Mouse (Mus musculus) kidney, embryonic 16.5 days (tissue): ENCODE measurements around the gene Atg16l2. TPM values are rescaled to one million over a fixed set of nuclear protein-coding genes. Genes with fewer than 3 reads are reported as not detected.

ENCODE experiments used
- ATAC-seq: fragments of 200-750 bp; cut with Nextera tagmentation; 2 replicates; pipeline ENCODE4 v1.8.0; 2017; ENCODE audit warnings: moderate TSS enrichment; ENCODE audit not compliant: low FRiP score, low TSS enrichment
- H3K27ac ChIP-seq: fragments of 300-500 bp; sonication (generic); 2 replicates; pipeline ENCODE4 v1.5.1; 2014; ENCODE audit warnings: low read length
- H3K27me3 ChIP-seq: fragments of 300-500 bp; sonication (generic); 2 replicates; pipeline ENCODE4 v1.6.1; 2014; ENCODE audit warnings: low read length, control low read depth, mixed read lengths; ENCODE audit not compliant: insufficient read depth
- H3K36me3 ChIP-seq: fragments of 300-500 bp; sonication (generic); 2 replicates; pipeline ENCODE4 v1.6.1; 2014; ENCODE audit warnings: low read length, control low read depth, mixed read lengths; ENCODE audit not compliant: insufficient read depth
- H3K4me1 ChIP-seq: fragments of 300-500 bp; sonication (generic); 2 replicates; pipeline ENCODE4 v1.6.1; 2014; ENCODE audit warnings: low read length, control low read depth, mixed read lengths; ENCODE audit not compliant: insufficient read depth
- H3K4me2 ChIP-seq: fragments of 300-500 bp; sonication (generic); replicated peaks from 2 replicates; pipeline ENCODE4 v1.6.1; 2014; ENCODE audit warnings: low read depth, low read length
- H3K4me3 ChIP-seq: fragments of 300-500 bp; sonication (generic); 2 replicates; pipeline ENCODE4 v1.5.1; 2014; ENCODE audit warnings: mild to moderate bottlenecking, low read length
- H3K9ac ChIP-seq: fragments of 300-500 bp; sonication (generic); replicated peaks from 2 replicates; pipeline ENCODE4 v1.6.1; 2014; ENCODE audit warnings: low read length
- H3K9me3 ChIP-seq: fragments of 300-500 bp; sonication (generic); 2 replicates; pipeline ENCODE4 v1.6.1; 2016; ENCODE audit warnings: low read length, control low read depth
- WGBS: fragments of 180-500 bp; shearing (Covaris S2); extraction: QIAGEN DNeasy Blood & Tissue Kit; methylation state at CpG from one replicate; pipeline ENCODE4 v1.1.7; 2014; 5-methylcytosine and 5-hydroxymethylcytosine counted together
- polyA plus RNA-seq: library from polyadenylated mRNA; unstranded; fragments of >200 nt; fragmentation: Nextera tagmentation; extraction: Ambion mirVana; gene quantifications from 2 replicates; pipeline ENCODE4 v1.2.1, GENCODE M21; 2015

The Atg16l2 gene
- polyA plus RNA-seq, 1 experiment from 2014 or later, result 23.7 TPM

GRCm38 (mm10) chr7:101253071-101253470 lies 49.0 kb downstream of the Atg16l2 start:
- Histone ChIP-seq H3K27ac (no peak overlapping the region), H3K4me2 (no peak overlapping the region), H3K4me1 (no peaks in the 10 kb centered on the region), H3K36me3 (peaks cover 18% of the 10 kb centered on the region), H3K9me3 (no peaks in the 10 kb centered on the region), H3K9ac (no peak overlapping the region), H3K4me3 (no peak overlapping the region), H3K27me3 (no peaks in the 10 kb centered on the region)
- 56% methylated on average over 2 of the region's 2 CpGs for WGBS
- no peak for ATAC-seq

DNA sequence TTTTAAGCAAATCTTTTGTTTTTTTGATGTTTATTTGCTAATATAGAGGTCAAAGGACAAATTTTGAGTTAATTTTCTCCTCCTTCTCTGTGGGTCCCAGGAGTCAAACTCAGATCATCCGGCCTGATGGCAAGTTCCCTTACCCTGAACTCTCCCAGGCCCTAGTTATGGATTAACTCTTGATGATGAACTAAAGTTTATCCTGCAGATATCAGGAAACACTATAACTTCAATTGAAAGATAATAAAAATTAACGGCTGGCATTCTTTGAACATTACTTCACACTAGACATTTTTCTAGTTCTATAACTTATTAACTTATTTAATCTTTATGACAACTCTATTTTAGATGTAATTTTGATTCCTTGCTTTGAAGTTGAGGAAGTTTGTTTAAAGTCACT lies 52.9 kb downstream of the Atg16l2 start:
- WGBS, result 52% methylated on average over 2 of the region's 2 CpGs
- no peak overlapping the region for H3K4me3 ChIP-seq
- no peak for ATAC-seq

DNA sequence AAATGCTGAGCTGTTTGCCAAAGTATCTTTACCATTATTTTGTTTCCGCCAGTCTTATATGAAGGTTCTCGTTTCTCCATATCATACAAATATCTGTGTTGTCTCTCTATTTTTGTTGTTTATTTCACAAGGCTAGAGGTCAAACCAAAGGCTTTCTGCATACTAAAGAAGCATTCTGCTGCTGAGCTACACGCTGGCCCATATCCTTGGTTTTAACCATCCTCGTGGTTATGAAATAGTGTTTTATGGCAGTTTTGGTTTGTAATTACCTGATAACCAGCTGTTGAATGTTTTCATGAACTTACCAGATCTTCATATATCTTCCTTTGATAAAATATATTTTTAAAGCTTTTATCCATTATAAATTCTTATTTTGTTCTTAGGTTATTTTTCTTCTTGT lies 53.3 kb downstream of the Atg16l2 start:
- Histone ChIP-seq H3K27me3 (no peaks in the 10 kb centered on the region), H3K27ac (no peak overlapping the region), H3K4me3 (no peak overlapping the region), H3K36me3 (peaks cover 15% of the 10 kb centered on the region), H3K4me1 (no peaks in the 10 kb centered on the region), H3K4me2 (no peak overlapping the region), H3K9ac (no peak overlapping the region), H3K9me3 (no peaks in the 10 kb centered on the region)
- WGBS, result 85% methylated on average over 4 of the region's 4 CpGs
- ATAC-seq, result no peak

More for the DNA sequence above, 52.9 kb downstream of the Atg16l2 start:
- Histone ChIP-seq H3K9ac (no peak overlapping the region), H3K27me3 (no peaks in the 10 kb centered on the region), H3K36me3 (peaks cover 16% of the 10 kb centered on the region), H3K9me3 (no peaks in the 10 kb centered on the region), H3K27ac (no peak overlapping the region), H3K4me2 (no peak overlapping the region), H3K4me1 (no peaks in the 10 kb centered on the region)

- Histone ChIP-seq H3K9ac (no peak overlapping the region), H3K9me3 (no peaks in the 10 kb centered on the region), H3K36me3 (0 out of 2 replicates have a peak, but pooled peaks cover 4% of the 10 kb centered on the region), H3K4me3 (no peak overlapping the region), H3K27me3 (no peaks in the 10 kb centered on the region), H3K4me1 (no peaks in the 10 kb centered on the region), H3K27ac (no peak overlapping the region), H3K4me2 (no peak overlapping the region)
- 72% methylated on average over 8 of the region's 8 CpGs for WGBS
- ATAC-seq, result no peak
Measured at GRCm38 (mm10) chr7:101236712-101237473, 65.2 kb downstream of the Atg16l2 start.

DNA sequence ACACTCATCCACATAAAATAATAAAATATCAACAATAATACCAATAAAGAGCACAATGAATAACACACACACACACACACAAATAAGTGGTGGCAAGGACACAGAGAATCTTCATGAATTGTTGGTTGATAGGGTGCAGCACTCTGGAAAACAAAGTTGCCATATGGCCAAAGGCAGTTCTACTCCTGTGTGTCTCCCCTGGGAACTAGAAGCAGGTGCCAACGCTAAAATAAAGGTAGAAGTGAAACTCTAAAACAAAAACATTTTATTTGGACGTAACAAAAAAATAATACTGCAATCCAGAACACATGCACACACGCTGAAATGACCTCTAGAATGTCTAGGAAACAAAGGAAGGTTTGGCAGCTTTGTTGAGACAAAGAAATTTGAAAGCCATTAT lies 69.3 kb downstream of the Atg16l2 start:
- Histone ChIP-seq H3K4me1 (no peaks in the 10 kb centered on the region), H3K27me3 (no peaks in the 10 kb centered on the region), H3K4me3 (no peak overlapping the region), H3K4me2 (no peak overlapping the region), H3K9me3 (no peaks in the 10 kb centered on the region), H3K27ac (no peak overlapping the region), H3K9ac (no peak overlapping the region), H3K36me3 (no peaks in the 10 kb centered on the region)
- 88% methylated on average over 3 of the region's 3 CpGs for WGBS
- ATAC-seq, result no peak

- no peaks in the 10 kb centered on the region for H3K4me1 ChIP-seq
- H3K36me3 ChIP-seq, result no peaks in the 10 kb centered on the region
- H3K9me3 ChIP-seq, result no peaks in the 10 kb centered on the region
- no peak overlapping the region for H3K9ac ChIP-seq
- H3K4me2 ChIP-seq, result no peak overlapping the region
- no peak overlapping the region for H3K27ac ChIP-seq
- H3K27me3 ChIP-seq, result no peaks in the 10 kb centered on the region
- ATAC-seq, result no peak
- 54% methylated on average over 1 of the region's 2 CpGs for WGBS
- no peak overlapping the region for H3K4me3 ChIP-seq
Measured at GRCm38 (mm10) chr7:101231458-101231857, 70.6 kb downstream of the Atg16l2 start.

DNA sequence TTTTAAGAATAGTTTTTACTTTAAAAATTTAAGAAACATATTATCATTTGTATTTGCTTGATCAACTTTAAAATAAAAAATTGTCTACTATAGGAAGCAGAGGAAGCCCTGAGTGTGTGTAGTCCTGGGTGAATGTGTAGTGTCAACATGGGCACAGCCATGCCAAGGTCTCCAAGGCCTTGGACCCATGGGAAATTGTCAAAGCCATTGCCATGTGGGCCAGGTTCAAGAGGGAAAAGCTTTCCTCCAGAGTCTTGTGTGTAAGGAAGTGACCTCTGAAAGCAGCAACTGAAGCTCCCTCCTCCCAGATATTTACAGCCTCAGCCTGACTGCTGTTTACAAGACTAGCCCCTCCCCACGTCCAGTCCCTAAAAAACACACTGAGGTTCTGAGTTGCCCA lies 72.7 kb downstream of the Atg16l2 start:
- H3K27ac ChIP-seq, result no peak overlapping the region
- H3K27me3 ChIP-seq, result no peaks in the 10 kb centered on the region
- H3K4me1 ChIP-seq, result no peaks in the 10 kb centered on the region
- no peak for ATAC-seq
- H3K4me2 ChIP-seq, result no peak overlapping the region
- H3K9ac ChIP-seq, result no peak overlapping the region
- no peaks in the 10 kb centered on the region for H3K9me3 ChIP-seq
- WGBS, result 64% methylated on average over 1 of the region's 1 CpGs
- no peak overlapping the region for H3K4me3 ChIP-seq
- H3K36me3 ChIP-seq, result no peaks in the 10 kb centered on the region

- no peak overlapping the region for H3K9ac ChIP-seq
- no peaks in the 10 kb centered on the region for H3K9me3 ChIP-seq
- no peak for ATAC-seq
- H3K27ac ChIP-seq, result no peak overlapping the region
- H3K4me1 ChIP-seq, result no peaks in the 10 kb centered on the region
- no peak overlapping the region for H3K4me3 ChIP-seq
- no peaks in the 10 kb centered on the region for H3K36me3 ChIP-seq
- H3K27me3 ChIP-seq, result no peaks in the 10 kb centered on the region
- H3K4me2 ChIP-seq, result no peak overlapping the region
- WGBS, result 94% methylated on average over 2 of the region's 2 CpGs
Measured at GRCm38 (mm10) chr7:101223501-101223900, 78.5 kb downstream of the Atg16l2 start.

DNA sequence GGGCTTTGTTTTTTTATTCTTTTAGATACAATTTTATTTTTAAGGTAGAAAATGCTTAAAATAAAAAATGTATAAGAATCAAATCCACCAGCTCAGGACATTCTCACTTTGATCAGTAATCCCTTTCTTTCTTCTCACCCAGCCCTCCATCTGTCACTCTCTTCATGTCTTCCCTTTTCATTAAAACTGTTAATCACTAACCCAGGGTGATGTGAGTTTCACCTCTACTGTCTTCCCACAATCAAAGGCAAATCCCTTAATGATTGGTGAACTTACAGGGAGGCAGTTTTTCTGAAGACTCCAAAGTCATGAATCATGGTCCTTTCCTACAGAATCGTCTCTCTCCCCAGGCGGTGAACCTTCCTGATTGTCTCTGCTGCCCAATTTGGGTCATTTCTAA lies 85.3 kb downstream of the Atg16l2 start:
- ATAC-seq, result peak; percentile 74; the same call in 1 of the 2 replicates
- H3K27ac ChIP-seq, result peak overlapping the region; percentile 48; the same call in 1 of the 2 replicates
- no peaks in the 10 kb centered on the region for H3K27me3 ChIP-seq
- H3K9me3 ChIP-seq, result no peaks in the 10 kb centered on the region
- no peak overlapping the region for H3K9ac ChIP-seq
- H3K4me2 ChIP-seq, result no peak overlapping the region
- no peak overlapping the region for H3K4me3 ChIP-seq
- H3K36me3 ChIP-seq, result 0 out of 2 replicates have a peak, but pooled peaks cover 2% of the 10 kb centered on the region
- WGBS, result 63% methylated on average over 2 of the region's 2 CpGs
- peaks cover 8% of the 10 kb centered on the region; the same call in 1 of the 2 replicates for H3K4me1 ChIP-seq

DNA sequence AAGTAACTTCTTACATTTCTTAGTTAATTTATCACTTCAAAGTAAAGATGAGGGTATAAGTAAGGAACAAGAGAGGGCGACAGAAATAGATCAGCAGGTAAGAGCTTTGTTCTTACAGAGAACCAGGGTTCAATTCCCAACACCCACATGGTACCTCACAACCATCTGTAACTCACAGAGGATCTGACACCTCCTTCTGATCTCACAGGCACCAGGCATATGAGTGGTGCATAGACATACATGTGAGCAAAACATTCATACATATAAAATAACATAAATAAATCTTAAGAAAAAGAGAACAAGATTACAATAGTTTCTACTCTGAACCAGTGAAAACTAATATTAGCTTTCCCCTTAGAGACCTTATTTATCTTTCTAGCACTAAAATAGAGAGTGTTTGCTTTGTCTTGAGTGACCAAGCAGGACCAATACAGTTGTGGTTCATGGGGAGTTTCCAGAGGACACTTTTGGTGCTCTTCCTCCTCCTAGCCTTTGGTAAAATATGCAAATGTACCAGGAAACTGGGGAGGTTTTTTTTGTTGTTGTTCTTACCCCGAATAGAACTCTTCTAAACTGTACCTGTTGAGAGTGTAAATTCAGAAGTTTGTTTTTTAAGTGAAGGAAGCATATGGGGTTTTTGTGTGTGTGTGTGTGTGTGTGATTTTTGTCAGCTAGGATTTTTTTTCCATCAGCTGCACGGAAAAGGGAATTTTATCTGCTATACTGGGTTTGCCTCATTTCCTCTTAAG lies 88.4 kb downstream of the Atg16l2 start:
- Histone ChIP-seq H3K36me3 (peaks cover 2% of the 10 kb centered on the region; the same call in 1 of the 2 replicates), H3K4me3 (no peak overlapping the region), H3K27me3 (no peaks in the 10 kb centered on the region), H3K4me1 (peaks cover 8% of the 10 kb centered on the region; the same call in 1 of the 2 replicates), H3K9ac (no peak overlapping the region), H3K4me2 (no peak overlapping the region), H3K27ac (peak overlapping the region; percentile 40; the same call in 1 of the 2 replicates), H3K9me3 (no peaks in the 10 kb centered on the region)
- WGBS, result 58% methylated on average over 3 of the region's 3 CpGs
- no peak for ATAC-seq
